Mouse (Mus musculus) ES-Bruce4 (cell line): Measurements from ENCODE around the gene Ldhc. TPM values are rescaled to one million over a fixed set of nuclear protein-coding genes. Genes with fewer than 3 reads are reported as not detected.
A peak's percentile ranks its signal among the peaks of the same experiment; 100 is the strongest.

ENCODE experiments used
- H3K27ac ChIP-seq: 2 replicates; pipeline ENCODE4 v1.5.1; 2012; ENCODE audit warnings: low read length, inconsistent platforms; ENCODE audit not compliant: insufficient read depth
- H3K27me3 ChIP-seq: 2 replicates; pipeline ENCODE4 v1.6.1; 2012; ENCODE audit warnings: mild to moderate bottlenecking, low read length, inconsistent platforms; ENCODE audit not compliant: control insufficient read depth, poor library complexity, insufficient read depth, severe bottlenecking
- H3K36me3 ChIP-seq: 2 replicates; pipeline ENCODE4 v1.6.1; 2012; ENCODE audit warnings: inconsistent platforms, mild to moderate bottlenecking, low read length, moderate library complexity; ENCODE audit not compliant: control insufficient read depth, poor library complexity, insufficient read depth, severe bottlenecking
- H3K4me1 ChIP-seq: one replicate; pipeline ENCODE4 v1.8.1; 2011; ENCODE audit warnings: low read length; ENCODE audit not compliant: control insufficient read depth, insufficient read depth
- H3K4me3 ChIP-seq: 2 replicates; pipeline ENCODE4 v1.5.1; 2011; ENCODE audit warnings: low read depth, mild to moderate bottlenecking, low read length
- H3K9ac ChIP-seq: 2 replicates; pipeline ENCODE4 v1.6.1; 2012; ENCODE audit warnings: low read depth, mild to moderate bottlenecking, inconsistent platforms; ENCODE audit not compliant: poor library complexity, severe bottlenecking
- H3K9me3 ChIP-seq: replicated peaks from 2 replicates; pipeline ENCODE4 v1.6.1; 2012; ENCODE audit warnings: mild to moderate bottlenecking, low read length, inconsistent platforms; ENCODE audit not compliant: control insufficient read depth, poor library complexity, insufficient read depth, severe bottlenecking
- CTCF ChIP-seq: IDR thresholded peaks from one replicate; pipeline ENCODE4 v1.8.1; 2011; ENCODE audit warnings: low read depth, low read length
- EP300 ChIP-seq: IDR thresholded peaks from 2 replicates; pipeline ENCODE4 v1.6.1; 2011; ENCODE audit warnings: low read depth, low read length; ENCODE audit not compliant: insufficient read depth
- POLR2A ChIP-seq: IDR thresholded peaks from one replicate; pipeline ENCODE4 v1.8.1; 2011; ENCODE audit warnings: low read length; ENCODE audit not compliant: insufficient read depth
- polyA plus RNA-seq: library from polyadenylated mRNA; stranded (reverse); fragments of >200 nt; gene quantifications from 2 replicates; pipeline ENCODE4 v1.2.4, GENCODE M21; 2011; ENCODE audit warnings: low read depth; ENCODE audit not compliant: missing spikeins, insufficient read depth, insufficient read length

The Ldhc gene
- polyA plus RNA-seq, 1 experiment: 0.57 TPM

- Histone ChIP-seq H3K4me1 (no peaks in the 10 kb centered on the region), H3K27me3 (no peaks in the 10 kb centered on the region), H3K36me3 (peaks cover 19% of the 10 kb centered on the region), H3K9me3 (no peaks in the 10 kb centered on the region), H3K27ac (no peak overlapping the region), H3K9ac (no peak overlapping the region), H3K4me3 (no peak overlapping the region)
- TF ChIP-seq CTCF (no peak), POLR2A (no peak), EP300 (no peak)
Observed at GRCm38 (mm10) chr7:46916376-46916775, 55.4 kb downstream of the Ldhc start.

- no peak overlapping the region for H3K27ac ChIP-seq
- H3K36me3 ChIP-seq: peaks cover 10% of the 10 kb centered on the region; the same call in 1 of the 2 replicates
- no peaks in the 10 kb centered on the region for H3K27me3 ChIP-seq
- H3K9ac ChIP-seq: peak overlapping the region; percentile 94
- peak overlapping the region; percentile 99 for H3K4me3 ChIP-seq
- H3K9me3 ChIP-seq: no peaks in the 10 kb centered on the region
- no peak for TF ChIP-seq POLR2A
- TF ChIP-seq EP300: no peak
- no peak for TF ChIP-seq CTCF
- no peaks in the 10 kb centered on the region for H3K4me1 ChIP-seq
Observed at GRCm38 (mm10) chr7:46918678-46919371, 57.8 kb downstream of the Ldhc start.

GRCm38 (mm10) chr7:46919551-46920176 lies 58.7 kb downstream of the Ldhc start, which contains the start of gene Tsg101:
Gene Tsg101 (minus strand): TSS chr7:46919969.
- H3K4me3 ChIP-seq: peak within 1 kb of the TSS; percentile 99
- peak within 1 kb of the TSS; percentile 33; the same call in 1 of the 2 replicates for H3K27ac ChIP-seq
- no peaks in the 10 kb centered on the region for H3K27me3 ChIP-seq
- peak within 1 kb of the TSS; percentile 94 for H3K9ac ChIP-seq
- TF ChIP-seq EP300: 0 out of 2 replicates have a peak, but pooled peaks have one; percentile 7
- TF ChIP-seq CTCF: no peak
- peak; percentile 84 for TF ChIP-seq POLR2A
- H3K9me3 ChIP-seq: no peaks in the 10 kb centered on the region
- no peaks in the 10 kb centered on the region for H3K4me1 ChIP-seq
- H3K36me3 ChIP-seq: peaks cover 10% of the 10 kb centered on the region; the same call in 1 of the 2 replicates

GRCm38 (mm10) chr7:46922075-46922474 lies 61.1 kb downstream of the Ldhc start:
- no peak overlapping the region for H3K9ac ChIP-seq
- H3K9me3 ChIP-seq: no peaks in the 10 kb centered on the region
- TF ChIP-seq POLR2A (no peak), CTCF (no peak), EP300 (no peak)

More at GRCm38 (mm10) chr7:46922075-46922474, 61.1 kb downstream of the Ldhc start:
- Histone ChIP-seq H3K4me3 (no peak overlapping the region), H3K27ac (no peak overlapping the region), H3K4me1 (no peaks in the 10 kb centered on the region), H3K27me3 (no peaks in the 10 kb centered on the region), H3K36me3 (peaks cover 12% of the 10 kb centered on the region)

Other genes with a start within 250 kb of the Ldhc start
- 5.8 and 7.5 TPM in 2 replicates for gene Sergef, start 221.4 kb upstream of the Ldhc start, polyA plus RNA-seq
- gene Tph1, start 188.7 kb upstream of the Ldhc start, polyA plus RNA-seq: 1.5 and 1.6 TPM in 2 replicates
- 36.5 and 40.2 TPM in 2 replicates for gene Saal1, start 150.5 kb upstream of the Ldhc start, polyA plus RNA-seq
- gene Saa3, start 145.5 kb upstream of the Ldhc start, polyA plus RNA-seq: 3.2 and 3.8 TPM in 2 replicates
- gene Saa4, start 128.6 kb upstream of the Ldhc start, polyA plus RNA-seq: not detected in 2 replicates
- not detected in 2 replicates for gene Saa1, start 118.2 kb upstream of the Ldhc start, polyA plus RNA-seq
- gene Saa2, start 109.4 kb upstream of the Ldhc start, polyA plus RNA-seq: not detected in 2 replicates
- 14.8 and 20.3 TPM in 2 replicates for gene Hps5, start 65.1 kb upstream of the Ldhc start, polyA plus RNA-seq
- gene Gtf2h1, start 65.1 kb upstream of the Ldhc start, polyA plus RNA-seq: 68.4 and 81.9 TPM in 2 replicates
- 626 and 671 TPM in 2 replicates for gene Ldha, start 19.7 kb upstream of the Ldhc start, polyA plus RNA-seq
- 198 and 217 TPM in 2 replicates for gene Tsg101, start 58.8 kb downstream of the Ldhc start, polyA plus RNA-seq
- gene Uevld, start 97.3 kb downstream of the Ldhc start, polyA plus RNA-seq: 56.6 and 64.5 TPM in 2 replicates
- not detected in 2 replicates for gene Gm9999, start 122.4 kb downstream of the Ldhc start, polyA plus RNA-seq
- 16.8 and 18.0 TPM in 2 replicates for gene Spty2d1, start 147.2 kb downstream of the Ldhc start, polyA plus RNA-seq
- gene Tmem86a, start 189.4 kb downstream of the Ldhc start, polyA plus RNA-seq: 2.0 and 2.8 TPM in 2 replicates